Mouse (Mus musculus) ES-Bruce4 (cell line): ENCODE results near the gene Tspan3.

Experiments
- CTCF ChIP-seq: IDR thresholded peaks from one replicate; pipeline ENCODE4 v1.8.1; 2011; ENCODE audit warnings: low read depth, low read length
- POLR2A ChIP-seq: IDR thresholded peaks from one replicate; pipeline ENCODE4 v1.8.1; 2011; ENCODE audit warnings: low read length; ENCODE audit not compliant: insufficient read depth

GRCm38 (mm10) chr9:56205336-56205735 lies 40.1 kb upstream of the Tspan3 start:
- TF ChIP-seq CTCF, result no peak
- no peak for TF ChIP-seq POLR2A
